Mouse (Mus musculus) MEL (cell line): Measurements from ENCODE around the gene Crybb1. TPM values are rescaled to one million over a fixed set of nuclear protein-coding genes. Genes with fewer than 3 reads are reported as not detected.

Experiments used
- DNase-seq: peaks from one replicate; pipeline ENCODE4 v3.0.0; 2011; ENCODE audit warnings: low read depth, low spot score
- H3K27ac ChIP-seq: 2 replicates; pipeline ENCODE4 v1.5.1; 2012; ENCODE audit warnings: low read depth, mild to moderate bottlenecking, control low read depth, low read length, moderate library complexity; ENCODE audit not compliant: control insufficient read depth
- H3K27me3 ChIP-seq, 2 experiments: fragments of 150-350 bp in 1 of 2; sonication (generic) in 1 of 2; 2 replicates each; pipeline ENCODE4 v1.6.1; 2012; ENCODE audit warnings: low read length in 2 of 2, mild to moderate bottlenecking in 2 of 2, improper control_type of control experiment in 1 of 2, moderate library complexity in 1 of 2; ENCODE audit not compliant: insufficient read depth in 2 of 2, control insufficient read depth in 1 of 2
- H3K36me3 ChIP-seq, 2 experiments: 2 replicates each; pipeline ENCODE4 v1.6.1; 2012 to 2014; ENCODE audit warnings: low read length in 2 of 2, improper control_type of control experiment in 1 of 2, inconsistent platforms in 1 of 2, mild to moderate bottlenecking in 1 of 2; ENCODE audit not compliant: insufficient read depth in 2 of 2, control insufficient read depth in 1 of 2
- H3K4me1 ChIP-seq, 2 experiments: fragments of 150-350 bp in 1 of 2; sonication (generic) in 1 of 2; 2 replicates each; pipeline ENCODE4 v1.6.1; 2012; ENCODE audit warnings: low read length in 2 of 2, improper control_type of control experiment in 1 of 2, mild to moderate bottlenecking in 1 of 2; ENCODE audit not compliant: insufficient read depth in 2 of 2, control insufficient read depth in 1 of 2
- H3K4me3 ChIP-seq, 2 experiments: fragments of 150-350 bp in 1 of 2; sonication (generic) in 1 of 2; 2 replicates each; pipeline ENCODE4 v1.5.1; 2012; ENCODE audit warnings: low read depth in 2 of 2, low read length in 2 of 2, mild to moderate bottlenecking in 2 of 2, moderate library complexity in 2 of 2, control low read depth in 1 of 2, improper control_type of control experiment in 1 of 2; ENCODE audit not compliant: control insufficient read depth in 1 of 2, insufficient read depth in 1 of 2
- H3K79me2 ChIP-seq: 2 replicates; pipeline ENCODE4 v1.6.1; 2012; ENCODE audit warnings: mild to moderate bottlenecking, low read length, moderate library complexity; ENCODE audit not compliant: control insufficient read depth, poor library complexity, insufficient read depth
- H3K9ac ChIP-seq: 2 replicates; pipeline ENCODE4 v1.6.1; 2012; ENCODE audit warnings: low read depth, mild to moderate bottlenecking, control low read depth, low read length, moderate library complexity; ENCODE audit not compliant: control insufficient read depth, poor library complexity, severe bottlenecking
- H3K9me3 ChIP-seq: fragments of 150-350 bp; sonication (generic); replicated peaks from 2 replicates; pipeline ENCODE4 v1.6.1; 2012; ENCODE audit warnings: mild to moderate bottlenecking, low read length, improper control_type of control experiment, moderate library complexity; ENCODE audit not compliant: insufficient read depth
- BHLHE40 ChIP-seq: IDR thresholded peaks from 2 replicates; pipeline ENCODE4 v1.6.1; 2012; ENCODE audit warnings: low read depth, mild to moderate bottlenecking, inconsistent platforms, low read length, improper control_type of control experiment, borderline replicate concordance
- CHD1 ChIP-seq: IDR thresholded peaks from 2 replicates; pipeline ENCODE4 v1.6.1; 2012; ENCODE audit warnings: low read depth, mild to moderate bottlenecking, inconsistent platforms, low read length, improper control_type of control experiment
- CTCF ChIP-seq, 3 experiments: IDR thresholded peaks in 2 of 3; conservative IDR thresholded peaks in 1 of 3; 2 replicates each; pipeline ENCODE4 v1.5.1; 2011 to 2012; ENCODE audit warnings: low read length in 3 of 3, low read depth in 2 of 3, mild to moderate bottlenecking in 2 of 3, improper control_type of control experiment in 1 of 3, inconsistent platforms in 1 of 3, mixed read lengths in 1 of 3, moderate library complexity in 1 of 3; ENCODE audit not compliant: control insufficient read depth in 1 of 3, insufficient read depth in 1 of 3, poor library complexity in 1 of 3, severe bottlenecking in 1 of 3
- ELF1 ChIP-seq: IDR thresholded peaks from 2 replicates; pipeline ENCODE4 v1.6.1; 2014; ENCODE audit warnings: low read depth, mild to moderate bottlenecking, inconsistent platforms, low read length, improper control_type of control experiment, moderate library complexity
- EP300 ChIP-seq, 2 experiments: IDR thresholded peaks; 2 replicates each; pipeline ENCODE4 v1.6.1; 2011; ENCODE audit warnings: improper control_type of control experiment in 2 of 2, low read length in 2 of 2, low read depth in 1 of 2, mild to moderate bottlenecking in 1 of 2
- ETS1 ChIP-seq: IDR thresholded peaks from 2 replicates; pipeline ENCODE4 v1.6.1; 2012; ENCODE audit warnings: low read depth, mild to moderate bottlenecking, inconsistent platforms, low read length, improper control_type of control experiment, moderate library complexity
- GABPA ChIP-seq: IDR thresholded peaks from 2 replicates; pipeline ENCODE4 v1.6.1; 2012; ENCODE audit warnings: low read depth, mild to moderate bottlenecking, inconsistent platforms, low read length, improper control_type of control experiment, moderate library complexity
- JUND ChIP-seq: IDR thresholded peaks from 2 replicates; pipeline ENCODE4 v1.6.1; 2011; ENCODE audit warnings: low read depth, mild to moderate bottlenecking, improper control_type of control experiment, low read length
- KAT2A ChIP-seq: conservative IDR thresholded peaks from 2 replicates; pipeline ENCODE4 v1.6.1; 2012; ENCODE audit warnings: low read depth, low read length, improper control_type of control experiment, inconsistent platforms
- MAX ChIP-seq: IDR thresholded peaks from 2 replicates; pipeline ENCODE4 v1.6.1; 2011; ENCODE audit warnings: low read length, improper control_type of control experiment
- MEF2A ChIP-seq: IDR thresholded peaks from 2 replicates; pipeline ENCODE4 v1.6.1; 2014; ENCODE audit warnings: low read depth, mild to moderate bottlenecking, inconsistent platforms, low read length, improper control_type of control experiment; ENCODE audit not compliant: poor library complexity, insufficient replicate concordance, severe bottlenecking; ENCODE audit errors: extremely low read depth
- MYB ChIP-seq: IDR thresholded peaks from 2 replicates; pipeline ENCODE4 v1.6.1; 2011; ENCODE audit warnings: mild to moderate bottlenecking, low read depth, low read length, improper control_type of control experiment
- NRF1 ChIP-seq: IDR thresholded peaks from 2 replicates; pipeline ENCODE4 v1.6.1; 2014; ENCODE audit warnings: low read depth, mild to moderate bottlenecking, inconsistent platforms, low read length, improper control_type of control experiment, moderate library complexity; ENCODE audit not compliant: poor library complexity, insufficient read depth, severe bottlenecking
- POLR2A ChIP-seq, 2 experiments: IDR thresholded peaks; 2 replicates each; pipeline ENCODE4 v1.6.1; 2011 to 2012; ENCODE audit warnings: low read length in 2 of 2, mild to moderate bottlenecking in 2 of 2, control low read depth in 1 of 2, improper control_type of control experiment in 1 of 2, low read depth in 1 of 2, moderate library complexity in 1 of 2; ENCODE audit not compliant: control insufficient read depth in 1 of 2, insufficient read depth in 1 of 2, poor library complexity in 1 of 2
- POLR2AphosphoS2 ChIP-seq: IDR thresholded peaks from 2 replicates; pipeline ENCODE4 v1.6.1; 2011; ENCODE audit warnings: low read length, improper control_type of control experiment
- POLR2AphosphoS5 ChIP-seq: IDR thresholded peaks from 2 replicates; pipeline ENCODE4 v1.6.1; 2012; ENCODE audit warnings: low read depth, borderline replicate concordance, mild to moderate bottlenecking, inconsistent platforms, low read length, moderate library complexity, mixed read lengths
- SIN3A ChIP-seq: IDR thresholded peaks from 2 replicates; pipeline ENCODE4 v1.6.1; 2012; ENCODE audit warnings: low read length, improper control_type of control experiment, inconsistent platforms
- SMC3 ChIP-seq: IDR thresholded peaks from 2 replicates; pipeline ENCODE4 v1.6.1; 2011; ENCODE audit warnings: low read depth, low read length, improper control_type of control experiment
- TAL1 ChIP-seq: IDR thresholded peaks from 2 replicates; pipeline ENCODE4 v1.6.1; 2012; ENCODE audit warnings: mild to moderate bottlenecking, inconsistent platforms, low read length, moderate library complexity, mixed read lengths
- UBTF ChIP-seq: IDR thresholded peaks from 2 replicates; pipeline ENCODE4 v1.6.1; 2012; ENCODE audit warnings: low read depth, mild to moderate bottlenecking, inconsistent platforms, low read length, improper control_type of control experiment, moderate library complexity, borderline replicate concordance; ENCODE audit not compliant: insufficient read depth
- USF1 ChIP-seq: IDR thresholded peaks from 2 replicates; pipeline ENCODE4 v1.6.1; 2014; ENCODE audit warnings: low read depth, mild to moderate bottlenecking, inconsistent platforms, low read length, improper control_type of control experiment, moderate library complexity
- USF2 ChIP-seq, 2 experiments: IDR thresholded peaks; 2 replicates each; pipeline ENCODE4 v1.6.1; 2011 to 2012; ENCODE audit warnings: improper control_type of control experiment in 2 of 2, low read length in 2 of 2, borderline replicate concordance in 1 of 2, inconsistent platforms in 1 of 2, low read depth in 1 of 2, mild to moderate bottlenecking in 1 of 2; ENCODE audit not compliant: insufficient read depth in 1 of 2
- ZC3H11A ChIP-seq: IDR thresholded peaks from 2 replicates; pipeline ENCODE4 v1.6.1; 2012; ENCODE audit warnings: low read depth, mild to moderate bottlenecking, inconsistent platforms, low read length, improper control_type of control experiment
- ZMIZ1 ChIP-seq: IDR thresholded peaks from 2 replicates; pipeline ENCODE4 v1.6.1; 2012; ENCODE audit warnings: low read depth, mild to moderate bottlenecking, inconsistent platforms, low read length, improper control_type of control experiment, moderate library complexity
- polyA plus RNA-seq, 2 experiments: library from polyadenylated mRNA; stranded (reverse) in 1 of 2; unstranded in 1 of 2; fragments of >175 nt in 1 of 2; fragments of >200 nt in 1 of 2; gene quantifications; 2 replicates each; pipeline versions ENCODE4 v1.2.1 to v1.2.4; 2012; ENCODE audit warnings: low replicate concordance in 2 of 2, low read depth in 1 of 2; ENCODE audit not compliant: insufficient read length in 2 of 2, insufficient read depth in 1 of 2, missing spikeins in 1 of 2
- total RNA-seq: library from RNA; depleted of rRNA; stranded (reverse); fragments of 300-350 nt; gene quantifications from 2 replicates; pipeline ENCODE4 v1.2.3, GENCODE M21; 2012

Crybb1 gene
- total and polyA plus RNA-seq, 3 experiments = 0.24 to 0.27 TPM; not detected in 1

GRCm38 (mm10) chr5:112227354-112227753 lies 28.3 kb upstream of the Crybb1 start:
- H3K9ac ChIP-seq = no peak overlapping the region
- H3K9me3 ChIP-seq = no peaks in the 10 kb centered on the region
- no peak overlapping the region for H3K4me3 ChIP-seq
- no peaks in the 10 kb centered on the region for H3K36me3 ChIP-seq
- H3K27ac ChIP-seq = no peak overlapping the region
- H3K27me3 ChIP-seq = no peaks in the 10 kb centered on the region
- no peak for TF ChIP-seq USF2 (IDR thresholded peaks at IDR 0.05; ENCODE audit: borderline replicate concordance in 1 of 2, insufficient read depth in 1 of 2, low read depth in 1 of 2, low read length in 2 of 2)
- no peak for TF ChIP-seq TAL1
- no peak for TF ChIP-seq CHD1
- no peak for TF ChIP-seq SMC3
- no peak for TF ChIP-seq USF1
- no peak for TF ChIP-seq GABPA
- TF ChIP-seq POLR2AphosphoS2 = no peak
- no peak for TF ChIP-seq ETS1
- TF ChIP-seq JUND = no peak
- TF ChIP-seq SIN3A = no peak
- TF ChIP-seq BHLHE40 = no peak
- TF ChIP-seq POLR2AphosphoS5 = no peak
- H3K79me2 ChIP-seq = no peaks in the 10 kb centered on the region
- no peaks in the 10 kb centered on the region for H3K4me1 ChIP-seq
- DNase-seq = no peak

- Histone ChIP-seq H3K36me3 (no peaks in the 10 kb centered on the region), H3K9ac (no peak overlapping the region), H3K79me2 (no peaks in the 10 kb centered on the region), H3K4me3 (no peak overlapping the region), H3K27me3 (no peaks in the 10 kb centered on the region), H3K27ac (no peak overlapping the region), H3K9me3 (no peaks in the 10 kb centered on the region)
- no peak for TF ChIP-seq SMC3
- TF ChIP-seq ZC3H11A = no peak
- TF ChIP-seq KAT2A = no peak
- no peak for TF ChIP-seq MAX
- TF ChIP-seq EP300 (IDR thresholded peaks at IDR 0.05; ENCODE audit: low read depth in 1 of 2, low read length in 2 of 2) = no peak
- no peak for TF ChIP-seq MYB
- no peak for TF ChIP-seq CHD1
- TF ChIP-seq POLR2AphosphoS2 = no peak
- no peak for TF ChIP-seq NRF1
- no peak for TF ChIP-seq UBTF
- no peak for TF ChIP-seq GABPA
- no peak for TF ChIP-seq POLR2A (IDR thresholded peaks at IDR 0.05; ENCODE audit: control insufficient read depth in 1 of 2, insufficient read depth in 1 of 2, low read depth in 1 of 2, low read length in 2 of 2, poor library complexity in 1 of 2)
- no peak for TF ChIP-seq MEF2A
- no peak for TF ChIP-seq ELF1
- no peak for TF ChIP-seq SIN3A
- no peak for TF ChIP-seq CTCF (IDR thresholded peaks at IDR 0.05 in 2 of 3, conservative IDR thresholded peaks at IDR 0.05 in 1 of 3; ENCODE audit: control insufficient read depth in 1 of 3, insufficient read depth in 1 of 3, low read depth in 2 of 3, low read length in 3 of 3, poor library complexity in 1 of 3, severe bottlenecking in 1 of 3)
- no peak for TF ChIP-seq ZMIZ1
- TF ChIP-seq, all 39 proteins: peak for 0
- DNase-seq = no peak
- H3K4me1 ChIP-seq = no peaks in the 10 kb centered on the region
These were observed 27.7 kb upstream of the Crybb1 start for GRCm38 (mm10) chr5:112227898-112228239.
